Mouse (Mus musculus): ENCODE data around the gene Slc35a5.
A peak's percentile ranks its signal among the peaks of the same experiment; 100 is the strongest.

Gene Slc35a5

GRCm38 (mm10) chr16:45158522-45159388 lies at the start of gene Slc35a5, which contains the start of gene Atg3:
Slc35a5 (minus strand) TSS chr16:45158706.
Atg3 (plus strand) TSS chr16:45158785.
- DNase-seq, result peak; percentile 95 to 98

- no peak for DNase-seq
Observed at GRCm38 (mm10) chr16:45204859-45205670, 46.6 kb upstream of the Slc35a5 start.

GRCm38 (mm10) chr16:45204438-45204837 lies 45.9 kb upstream of the Slc35a5 start:
- DNase-seq, result no peak

GRCm38 (mm10) chr16:45201395-45201794 lies 42.9 kb upstream of the Slc35a5 start:
- no peak for DNase-seq

GRCm38 (mm10) chr16:45196816-45197215 lies 38.3 kb upstream of the Slc35a5 start:
- DNase-seq, result peak; percentile 26 to 33

- DNase-seq, result peak; percentile 63 to 71
Observed at GRCm38 (mm10) chr16:45192613-45193012, 34.1 kb upstream of the Slc35a5 start.

GRCm38 (mm10) chr16:45181824-45182223 lies 23.3 kb upstream of the Slc35a5 start:
- no peak for DNase-seq

- DNase-seq, result no peak
Observed at GRCm38 (mm10) chr16:45178552-45178951, 20.0 kb upstream of the Slc35a5 start.

GRCm38 (mm10) chr16:45159389-45159716 lies 847 bp upstream of the Slc35a5 start:
- DNase-seq, result no peak

GRCm38 (mm10) chr16:45158136-45158521 lies 377 bp downstream of the Slc35a5 start:
- DNase-seq, result peak; percentile 72 to 79

- DNase-seq, result no peak
Observed at GRCm38 (mm10) chr16:45154741-45155250, 3.7 kb downstream of the Slc35a5 start.

GRCm38 (mm10) chr16:45148488-45149082 lies 9.9 kb downstream of the Slc35a5 start:
- DNase-seq, result no peak

- no peak for DNase-seq
Observed at GRCm38 (mm10) chr16:45145119-45145518, 13.4 kb downstream of the Slc35a5 start.

- DNase-seq, result no peak
Observed at GRCm38 (mm10) chr16:45142565-45142964, 15.9 kb downstream of the Slc35a5 start.

GRCm38 (mm10) chr16:45141711-45142110 lies 16.8 kb downstream of the Slc35a5 start:
- DNase-seq, result no peak

GRCm38 (mm10) chr16:45127936-45128710 lies 30.4 kb downstream of the Slc35a5 start:
- no peak for DNase-seq

GRCm38 (mm10) chr16:45124230-45125203 lies 34.0 kb downstream of the Slc35a5 start:
- DNase-seq, result no peak

GRCm38 (mm10) chr16:45122571-45122970 lies 35.9 kb downstream of the Slc35a5 start:
- DNase-seq, result no peak

- no peak for DNase-seq
Observed at GRCm38 (mm10) chr16:45120844-45121425, 37.6 kb downstream of the Slc35a5 start.

- DNase-seq, result no peak
Observed at GRCm38 (mm10) chr16:45118760-45119159, 39.7 kb downstream of the Slc35a5 start.

- no peak for DNase-seq
Observed at GRCm38 (mm10) chr16:45117200-45117599, 41.3 kb downstream of the Slc35a5 start.
